Comparison of ENCODE assay signal across 30 mouse cellular contexts in the genomic region with DNA sequence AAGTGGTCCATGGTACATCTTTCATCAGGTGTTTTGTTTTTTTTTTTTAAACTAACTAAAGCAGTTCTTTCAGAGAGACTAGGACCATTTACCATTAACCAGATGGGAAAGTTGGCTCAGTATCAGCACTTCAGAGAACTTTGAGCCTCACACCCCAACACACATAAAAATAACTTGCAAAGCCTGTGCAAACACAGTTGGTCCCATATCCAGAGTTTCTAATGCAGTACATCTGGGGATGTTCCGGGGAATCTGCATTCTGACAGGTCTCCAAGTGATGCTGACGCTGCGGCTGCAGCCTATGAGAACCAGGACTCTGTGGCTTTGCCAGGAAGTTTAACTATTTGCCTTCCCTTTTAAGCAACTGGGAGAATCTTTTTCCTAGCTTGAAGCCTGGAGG.
A peak's percentile ranks its signal among the peaks of the same experiment; 100 is the strongest.
DNase-seq lines count a peak whose midpoint lies in the region; ATAC-seq and TF ChIP-seq lines count a peak whose summit lies in the region.
"Had no signal": no experiment of that assay in that cellular context is flagged by ENCODE, and none has a peak within 500 bp of the region (broad histone marks: within the 10 kb centered on the region; RNA-seq: fewer than 3 reads in every experiment).

No protein-coding gene starts in this region.

- no peak for TF ChIP-seq CTCF in liver, adult 2 months (IDR thresholded peaks at IDR 0.05; ENCODE audit: low read depth, low read length)

- H3K4me2 ChIP-seq in embryonic facial prominence, embryonic 14.5 days (ENCODE audit: low read depth, low read length), result no peak overlapping the region
- H3K4me2 ChIP-seq in kidney, embryonic 14.5 days (replicated peaks; ENCODE audit: low read depth, low read length), result no peak overlapping the region
- no peak overlapping the region for H3K4me2 ChIP-seq in liver, embryonic 12.5 days
- H3K4me2 ChIP-seq in limb, embryonic 14.5 days (replicated peaks; ENCODE audit: low read depth, low read length, severe bottlenecking), result no peak overlapping the region
- H3K4me2 ChIP-seq: embryonic facial prominence, embryonic 13.5 days; heart, embryonic 12.5 days; hindbrain, embryonic 13.5 days; liver, embryonic 11.5 days; midbrain, embryonic 15.5 days; neural tube, embryonic 15.5 days had no signal

- 30% methylated on average over 3 of the region's 3 CpGs for WGBS in embryonic facial prominence, embryonic 14.5 days
- WGBS in embryonic facial prominence, embryonic 10.5 days, result 71% methylated on average over 3 of the region's 3 CpGs
- 65% methylated on average over 3 of the region's 3 CpGs for WGBS in kidney, embryonic 14.5 days
- 17% methylated on average over 3 of the region's 3 CpGs for WGBS in liver, adult 2 months
- WGBS in liver, embryonic 12.5 days (ENCODE audit: insufficient replicate concordance), result 69% methylated on average over 3 of the region's 3 CpGs
- 23% methylated on average over 3 of the region's 3 CpGs for WGBS in limb, embryonic 14.5 days

- no peak overlapping the region for H3K9ac ChIP-seq in embryonic facial prominence, embryonic 14.5 days (ENCODE audit: low read depth, low read length)
- no peak overlapping the region for H3K9ac ChIP-seq in kidney, embryonic 14.5 days (ENCODE audit: low read depth, low read length)
- H3K9ac ChIP-seq in liver, adult 2 months (ENCODE audit: low read depth, low read length), result no peak overlapping the region
- no peak overlapping the region for H3K9ac ChIP-seq in liver, embryonic 12.5 days
- H3K9ac ChIP-seq in limb, embryonic 14.5 days (ENCODE audit: low read depth, low read length, severe bottlenecking), result no peak overlapping the region
- H3K9ac ChIP-seq: embryonic facial prominence, embryonic 13.5 days; heart, embryonic 12.5 days; hindbrain, embryonic 13.5 days; liver, postnatal 0 days; midbrain, embryonic 15.5 days; neural tube, embryonic 15.5 days had no signal

- DNase-seq in embryonic facial prominence, embryonic 14.5 days (ENCODE audit: low spot score), result peak; percentile 86
- DNase-seq in embryonic facial prominence, embryonic 10.5 days (ENCODE audit: low spot score), result no peak
- DNase-seq in kidney, adult 9 months, result peak; percentile 45
- DNase-seq in liver, adult 2 months (ENCODE audit: extremely low read depth, low read depth, low spot score), result peak; percentile 33
- peak; percentile 72 for DNase-seq in limb, embryonic 14.5 days (ENCODE audit: low spot score)
- no peak for DNase-seq in embryo, embryonic 9.5 days (ENCODE audit: extremely low spot score)
- DNase-seq: adrenal gland, adult 8-10 months; cerebellum, adult 8-10 months; cerebellum, postnatal 36 days; gastrocnemius, postnatal 14 days; heart, adult 18-20 months; heart, postnatal 4 days; left cerebral cortex, postnatal 4 days; liver, postnatal 0 days; retina, postnatal 1 day; right cerebral cortex, postnatal 14 days had no signal

- no peak overlapping the region for H3K4me3 ChIP-seq in embryonic facial prominence, embryonic 14.5 days (ENCODE audit: low read depth, low read length)
- no peak overlapping the region for H3K4me3 ChIP-seq in embryonic facial prominence, embryonic 10.5 days
- no peak overlapping the region for H3K4me3 ChIP-seq in kidney, embryonic 14.5 days (ENCODE audit: low read length)
- no peak overlapping the region for H3K4me3 ChIP-seq in liver, adult 2 months (ENCODE audit: insufficient read depth, low read depth, low read length)
- H3K4me3 ChIP-seq in liver, embryonic 12.5 days, result no peak overlapping the region
- H3K4me3 ChIP-seq in limb, embryonic 14.5 days (replicated peaks; ENCODE audit: low read length), result no peak overlapping the region
- H3K4me3 ChIP-seq: embryonic facial prominence, embryonic 13.5 days; erythroblast, embryonic 14.5 days; heart, embryonic 12.5 days; hindbrain, embryonic 13.5 days; left cerebral cortex, adult 2 months; midbrain, embryonic 10.5 days; midbrain, embryonic 15.5 days; neural tube, embryonic 15.5 days had no signal

- TF ChIP-seq POLR2A in liver, adult 2 months (IDR thresholded peaks at IDR 0.05; ENCODE audit: extremely low read depth, insufficient read depth, low read length), result no peak
- no peak for TF ChIP-seq POLR2A in limb, embryonic 14.5 days (IDR thresholded peaks at IDR 0.05; ENCODE audit: borderline replicate concordance, extremely low read depth, insufficient read depth, insufficient read length)

- 0 out of 2 replicates have a peak, but pooled peaks have one; percentile 14 for ATAC-seq in embryonic facial prominence, embryonic 14.5 days (ENCODE audit: low read depth)
- ATAC-seq in kidney, embryonic 14.5 days (ENCODE audit: low FRiP score, low TSS enrichment), result no peak
- no peak for ATAC-seq in liver, embryonic 12.5 days
- ATAC-seq in limb, embryonic 14.5 days (ENCODE audit: low FRiP score, low read depth), result peak; percentile 44; the same call in 1 of the 2 replicates
- ATAC-seq: forebrain, embryonic 16.5 days; intestine, postnatal 0 days; liver, postnatal 0 days; midbrain, embryonic 15.5 days had no signal

- H3K4me1 ChIP-seq in embryonic facial prominence, embryonic 14.5 days (ENCODE audit: control insufficient read depth, insufficient read depth, low read length), result peaks cover 17% of the 10 kb centered on the region
- peaks cover 30% of the 10 kb centered on the region for H3K4me1 ChIP-seq in embryonic facial prominence, embryonic 10.5 days
- no peaks in the 10 kb centered on the region for H3K4me1 ChIP-seq in kidney, embryonic 14.5 days (ENCODE audit: control insufficient read depth, insufficient read depth, low read length)
- peaks cover 5% of the 10 kb centered on the region for H3K4me1 ChIP-seq in liver, adult 2 months (ENCODE audit: control insufficient read depth, insufficient read depth, low read length)
- H3K4me1 ChIP-seq in liver, embryonic 12.5 days, result no peaks in the 10 kb centered on the region
- peaks cover 23% of the 10 kb centered on the region for H3K4me1 ChIP-seq in limb, embryonic 14.5 days (ENCODE audit: control insufficient read depth, insufficient read depth, low read length)
- H3K4me1 ChIP-seq: heart, embryonic 12.5 days had no signal

- no peaks in the 10 kb centered on the region for H3K27me3 ChIP-seq in embryonic facial prominence, embryonic 14.5 days (replicated peaks; ENCODE audit: control insufficient read depth, insufficient read depth, low read length)
- H3K27me3 ChIP-seq in embryonic facial prominence, embryonic 10.5 days (replicated peaks; ENCODE audit: low read depth, poor library complexity, severe bottlenecking), result no peaks in the 10 kb centered on the region
- no peaks in the 10 kb centered on the region for H3K27me3 ChIP-seq in kidney, embryonic 14.5 days (ENCODE audit: control insufficient read depth, insufficient read depth, low read length)
- H3K27me3 ChIP-seq in liver, adult 2 months (ENCODE audit: control insufficient read depth, insufficient read depth, low read length), result no peaks in the 10 kb centered on the region
- no peaks in the 10 kb centered on the region for H3K27me3 ChIP-seq in liver, embryonic 12.5 days (replicated peaks)
- H3K27me3 ChIP-seq in limb, embryonic 14.5 days (ENCODE audit: control insufficient read depth, insufficient read depth, low read length), result no peaks in the 10 kb centered on the region
- H3K27me3 ChIP-seq: CH12.LX; embryonic facial prominence, embryonic 13.5 days; heart, embryonic 12.5 days; hindbrain, embryonic 13.5 days; midbrain, embryonic 15.5 days; neural tube, embryonic 15.5 days had no signal

- H3K27ac ChIP-seq in embryonic facial prominence, embryonic 14.5 days (replicated peaks; ENCODE audit: low read depth, low read length), result no peak overlapping the region
- H3K27ac ChIP-seq in embryonic facial prominence, embryonic 10.5 days (replicated peaks), result no peak overlapping the region
- no peak overlapping the region for H3K27ac ChIP-seq in kidney, embryonic 14.5 days (ENCODE audit: low read depth, low read length)
- H3K27ac ChIP-seq in liver, adult 2 months (replicated peaks; ENCODE audit: insufficient read depth, low read depth, low read length), result no peak overlapping the region
- no peak overlapping the region for H3K27ac ChIP-seq in liver, embryonic 12.5 days
- H3K27ac ChIP-seq in limb, embryonic 14.5 days (replicated peaks; ENCODE audit: low read depth, low read length), result no peak overlapping the region
- H3K27ac ChIP-seq: embryonic facial prominence, embryonic 13.5 days; hindbrain, embryonic 13.5 days; left cerebral cortex, adult 2 months; midbrain, embryonic 10.5 days; midbrain, embryonic 15.5 days; neural tube, embryonic 15.5 days had no signal

- H3K79me2 ChIP-seq in liver, adult 2 months (ENCODE audit: control insufficient read depth, insufficient read depth, low read length), result no peaks in the 10 kb centered on the region

- no peaks in the 10 kb centered on the region for H3K9me3 ChIP-seq in embryonic facial prominence, embryonic 14.5 days (ENCODE audit: control insufficient read depth, low read length)
- H3K9me3 ChIP-seq in embryonic facial prominence, embryonic 10.5 days, result no peaks in the 10 kb centered on the region
- no peaks in the 10 kb centered on the region for H3K9me3 ChIP-seq in kidney, embryonic 14.5 days (ENCODE audit: control insufficient read depth, low read length)
- no peaks in the 10 kb centered on the region for H3K9me3 ChIP-seq in liver, embryonic 12.5 days (replicated peaks)
- no peaks in the 10 kb centered on the region for H3K9me3 ChIP-seq in limb, embryonic 14.5 days (ENCODE audit: control insufficient read depth, low read length)
- H3K9me3 ChIP-seq: embryonic facial prominence, embryonic 13.5 days; heart, embryonic 12.5 days; hindbrain, embryonic 13.5 days; midbrain, embryonic 10.5 days; midbrain, embryonic 15.5 days; neural tube, embryonic 15.5 days had no signal

- H3K36me3 ChIP-seq in embryonic facial prominence, embryonic 14.5 days (ENCODE audit: control insufficient read depth, insufficient read depth, low read length), result no peaks in the 10 kb centered on the region
- no peaks in the 10 kb centered on the region for H3K36me3 ChIP-seq in embryonic facial prominence, embryonic 10.5 days (replicated peaks)
- H3K36me3 ChIP-seq in kidney, embryonic 14.5 days (ENCODE audit: control insufficient read depth, insufficient read depth, low read length), result no peaks in the 10 kb centered on the region
- no peaks in the 10 kb centered on the region for H3K36me3 ChIP-seq in liver, adult 2 months (ENCODE audit: control insufficient read depth, insufficient read depth, low read length)
- no peaks in the 10 kb centered on the region for H3K36me3 ChIP-seq in liver, embryonic 12.5 days
- no peaks in the 10 kb centered on the region for H3K36me3 ChIP-seq in limb, embryonic 14.5 days (ENCODE audit: control insufficient read depth, insufficient read depth, low read length)
- H3K36me3 ChIP-seq: embryonic facial prominence, embryonic 13.5 days; heart, embryonic 12.5 days; hindbrain, embryonic 13.5 days; midbrain, embryonic 10.5 days; midbrain, embryonic 15.5 days; neural tube, embryonic 15.5 days had no signal

Comparison
In these comparisons a context has a peak if more than half of its experiments do, and no peak if none do; other contexts are left out.
1. DNase-seq: peak in embryonic facial prominence, embryonic 14.5 days (single experiment), kidney, adult 9 months (single experiment), liver, adult 2 months (single experiment) and limb, embryonic 14.5 days (single experiment); none in embryonic facial prominence, embryonic 10.5 days (single experiment) and embryo, embryonic 9.5 days (single experiment).
2. ATAC-seq: peak in embryonic facial prominence, embryonic 14.5 days (single experiment) and limb, embryonic 14.5 days (single experiment); none in kidney, embryonic 14.5 days (single experiment) and liver, embryonic 12.5 days (single experiment).